Mouse (Mus musculus) forebrain, embryonic 11.5 days (tissue): ENCODE results near the gene D5Ertd579e. TPM values are rescaled to one million over a fixed set of nuclear protein-coding genes. Genes with fewer than 3 reads are reported as not detected.

Source experiments
- ATAC-seq: fragments of 200-750 bp; cut with Nextera tagmentation; replicated peaks from 2 replicates; pipeline ENCODE4 v1.8.0; 2017; ENCODE audit warnings: moderate TSS enrichment; ENCODE audit not compliant: low FRiP score
- DNase-seq: peaks from one replicate; pipeline ENCODE4 v3.0.0-alpha.2; 2017; ENCODE audit warnings: low spot score
- H3K27ac ChIP-seq: fragments of 300-500 bp; sonication (generic); 2 replicates; pipeline ENCODE4 v1.5.1; 2014; ENCODE audit warnings: low read depth, low read length
- H3K27me3 ChIP-seq: fragments of 300-500 bp; sonication (generic); 2 replicates; pipeline ENCODE4 v1.6.1; 2014; ENCODE audit warnings: mild to moderate bottlenecking, low read length, mixed read lengths; ENCODE audit not compliant: control insufficient read depth, insufficient read depth
- H3K36me3 ChIP-seq: fragments of 300-500 bp; sonication (generic); 2 replicates; pipeline ENCODE4 v1.6.1; 2014; ENCODE audit warnings: mild to moderate bottlenecking, low read length, moderate library complexity, mixed read lengths; ENCODE audit not compliant: control insufficient read depth, insufficient read depth
- H3K4me1 ChIP-seq: fragments of 300-500 bp; sonication (generic); replicated peaks from 2 replicates; pipeline ENCODE4 v1.6.1; 2014; ENCODE audit warnings: low read length, mixed read lengths; ENCODE audit not compliant: control insufficient read depth, insufficient read depth
- H3K4me2 ChIP-seq: fragments of 300-500 bp; sonication (generic); 2 replicates; pipeline ENCODE4 v1.6.1; 2014; ENCODE audit warnings: low read depth, mild to moderate bottlenecking, low read length, moderate library complexity, mixed read lengths; ENCODE audit not compliant: severe bottlenecking
- H3K4me3 ChIP-seq: fragments of 300-500 bp; sonication (generic); 2 replicates; pipeline ENCODE4 v1.5.1; 2014; ENCODE audit warnings: low read depth, low read length
- H3K9ac ChIP-seq: fragments of 300-500 bp; sonication (generic); 2 replicates; pipeline ENCODE4 v1.6.1; 2014; ENCODE audit warnings: low read length
- H3K9me3 ChIP-seq: fragments of 300-500 bp; sonication (generic); 2 replicates; pipeline ENCODE4 v1.6.1; 2016; ENCODE audit warnings: low read length, mixed read lengths; ENCODE audit not compliant: control insufficient read depth
- WGBS: fragments of 180-500 bp; shearing (Covaris S2); extraction: QIAGEN DNeasy Blood & Tissue Kit; methylation state at CpG from one replicate; pipeline ENCODE4 v1.1.7; 2014; 5-methylcytosine and 5-hydroxymethylcytosine counted together
- polyA plus RNA-seq: library from polyadenylated mRNA; unstranded; fragments of >200 nt; fragmentation: Nextera tagmentation; extraction: Ambion mirVana; gene quantifications from 2 replicates; pipeline ENCODE4 v1.2.1, GENCODE M21; 2014

Gene D5Ertd579e
- polyA plus RNA-seq, 1 experiment from 2014 or later: 41.9 TPM

- DNase-seq: no peak
- 95% methylated on average over 16 of the region's 16 CpGs for WGBS
These were observed 124.5 kb downstream of the D5Ertd579e start for GRCm38 (mm10) chr5:36571371-36571770.

GRCm38 (mm10) chr5:36570546-36571245, 125.1 kb downstream of the D5Ertd579e start:
- H3K27me3 ChIP-seq: no peaks in the 10 kb centered on the region
- no peak overlapping the region for H3K4me2 ChIP-seq
- DNase-seq (no peak), ATAC-seq (no peak)
- no peaks in the 10 kb centered on the region for H3K9me3 ChIP-seq
- no peak overlapping the region for H3K9ac ChIP-seq
- no peak overlapping the region for H3K4me3 ChIP-seq
- WGBS: 84% methylated on average over 4 of the region's 4 CpGs
- H3K4me1 ChIP-seq: 0 out of 2 replicates have a peak, but pooled peaks cover 2% of the 10 kb centered on the region
- no peaks in the 10 kb centered on the region; the same call in 1 of the 2 replicates for H3K36me3 ChIP-seq
- H3K27ac ChIP-seq: no peak overlapping the region

More at GRCm38 (mm10) chr5:36571371-36571770, 124.5 kb downstream of the D5Ertd579e start:
- ATAC-seq: no peak
- no peak overlapping the region for H3K9ac ChIP-seq
- H3K27ac ChIP-seq: no peak overlapping the region
- H3K36me3 ChIP-seq: no peaks in the 10 kb centered on the region; the same call in 1 of the 2 replicates
- no peak overlapping the region for H3K4me3 ChIP-seq
- 0 out of 2 replicates have a peak, but pooled peaks cover 2% of the 10 kb centered on the region for H3K4me1 ChIP-seq
- H3K9me3 ChIP-seq: no peaks in the 10 kb centered on the region
- H3K4me2 ChIP-seq: no peak overlapping the region
- no peaks in the 10 kb centered on the region for H3K27me3 ChIP-seq

- Histone ChIP-seq H3K9me3 (no peaks in the 10 kb centered on the region), H3K27ac (no peak overlapping the region), H3K4me3 (no peak overlapping the region), H3K36me3 (no peaks in the 10 kb centered on the region; the same call in 1 of the 2 replicates), H3K9ac (no peak overlapping the region), H3K4me1 (0 out of 2 replicates have a peak, but pooled peaks cover 2% of the 10 kb centered on the region), H3K4me2 (no peak overlapping the region), H3K27me3 (no peaks in the 10 kb centered on the region)
- no peak for DNase-seq
- WGBS: 91% methylated on average over 7 of the region's 7 CpGs
- no peak for ATAC-seq
These were observed 125.7 kb downstream of the D5Ertd579e start for GRCm38 (mm10) chr5:36570098-36570497.

GRCm38 (mm10) chr5:36568118-36568517, 127.7 kb downstream of the D5Ertd579e start:
- no peaks in the 10 kb centered on the region; the same call in 1 of the 2 replicates for H3K36me3 ChIP-seq
- H3K4me2 ChIP-seq: no peak overlapping the region
- WGBS: 90% methylated on average over 4 of the region's 4 CpGs
- H3K27ac ChIP-seq: no peak overlapping the region
- no peak for ATAC-seq
- no peaks in the 10 kb centered on the region for H3K27me3 ChIP-seq
- no peak for DNase-seq
- no peaks in the 10 kb centered on the region for H3K9me3 ChIP-seq
- no peak overlapping the region for H3K4me3 ChIP-seq
- H3K9ac ChIP-seq: no peak overlapping the region
- no peaks in the 10 kb centered on the region; the same call in 1 of the 2 replicates for H3K4me1 ChIP-seq

GRCm38 (mm10) chr5:36567627-36568026, 128.2 kb downstream of the D5Ertd579e start:
- DNase-seq (no peak), ATAC-seq (no peak)
- WGBS: 81% methylated on average over 2 of the region's 2 CpGs
- Histone ChIP-seq H3K4me1 (no peaks in the 10 kb centered on the region; the same call in 1 of the 2 replicates), H3K27me3 (no peaks in the 10 kb centered on the region), H3K9ac (no peak overlapping the region), H3K36me3 (no peaks in the 10 kb centered on the region; the same call in 1 of the 2 replicates), H3K4me2 (no peak overlapping the region), H3K27ac (no peak overlapping the region), H3K4me3 (no peak overlapping the region), H3K9me3 (no peaks in the 10 kb centered on the region)

GRCm38 (mm10) chr5:36564530-36564929, 131.3 kb downstream of the D5Ertd579e start:
- H3K9me3 ChIP-seq: no peaks in the 10 kb centered on the region
- DNase-seq (no peak), ATAC-seq (no peak)
- no peaks in the 10 kb centered on the region; the same call in 1 of the 2 replicates for H3K4me1 ChIP-seq
- H3K27ac ChIP-seq: no peak overlapping the region
- WGBS: 92% methylated on average over 9 of the region's 9 CpGs
- H3K4me2 ChIP-seq: no peak overlapping the region
- H3K4me3 ChIP-seq: no peak overlapping the region
- no peak overlapping the region for H3K9ac ChIP-seq
- H3K36me3 ChIP-seq: no peaks in the 10 kb centered on the region
- no peaks in the 10 kb centered on the region for H3K27me3 ChIP-seq

- no peak for ATAC-seq
- no peak overlapping the region for H3K4me2 ChIP-seq
- 83% methylated on average over 6 of the region's 6 CpGs for WGBS
These were observed 132.1 kb downstream of the D5Ertd579e start for GRCm38 (mm10) chr5:36563741-36564140.

GRCm38 (mm10) chr5:36562791-36563445, 132.9 kb downstream of the D5Ertd579e start:
- Histone ChIP-seq H3K27me3 (no peaks in the 10 kb centered on the region), H3K9ac (no peak overlapping the region), H3K4me1 (no peaks in the 10 kb centered on the region; the same call in 1 of the 2 replicates), H3K36me3 (no peaks in the 10 kb centered on the region), H3K4me2 (no peak overlapping the region), H3K9me3 (no peaks in the 10 kb centered on the region), H3K4me3 (no peak overlapping the region), H3K27ac (no peak overlapping the region)
- ATAC-seq (no peak), DNase-seq (no peak)
- WGBS: 95% methylated on average over 10 of the region's 10 CpGs

More at GRCm38 (mm10) chr5:36563741-36564140, 132.1 kb downstream of the D5Ertd579e start:
- H3K9ac ChIP-seq: no peak overlapping the region
- H3K4me3 ChIP-seq: no peak overlapping the region
- no peaks in the 10 kb centered on the region for H3K36me3 ChIP-seq
- H3K27ac ChIP-seq: no peak overlapping the region
- H3K27me3 ChIP-seq: no peaks in the 10 kb centered on the region
- no peaks in the 10 kb centered on the region; the same call in 1 of the 2 replicates for H3K4me1 ChIP-seq
- no peak for DNase-seq
- no peaks in the 10 kb centered on the region for H3K9me3 ChIP-seq
